ENCODE assay signal across 9 mouse cellular contexts in genomic region chr7:132767999-132768370, GRCm38 (mm10). TPM values are rescaled to one million over a fixed set of nuclear protein-coding genes. Genes with fewer than 3 reads are reported as not detected.
DNase-seq lines count a peak whose midpoint lies in the region; ATAC-seq lines count a peak whose summit lies in the region.
"Had no signal": no experiment of that assay in that cellular context is flagged by ENCODE, and none has a peak within 500 bp of the region (broad histone marks: within the 10 kb centered on the region; RNA-seq: fewer than 3 reads in every experiment).

No protein-coding gene starts in this region.

- H3K4me2 ChIP-seq in forebrain, embryonic 15.5 days (replicated peaks) = no peak overlapping the region
- no peak overlapping the region for H3K4me2 ChIP-seq in midbrain, embryonic 15.5 days

- no peak overlapping the region for H3K9ac ChIP-seq in forebrain, embryonic 15.5 days (replicated peaks)
- H3K9ac ChIP-seq in midbrain, embryonic 15.5 days = no peak overlapping the region

- H3K4me1 ChIP-seq in erythroblast, embryonic 14.5 days (ENCODE audit: control insufficient read depth) = peaks cover 99% of the 10 kb centered on the region
- H3K4me1 ChIP-seq in forebrain, embryonic 15.5 days = peaks cover 44% of the 10 kb centered on the region
- H3K4me1 ChIP-seq in midbrain, embryonic 15.5 days = peaks cover 26% of the 10 kb centered on the region

- peak overlapping the region; percentile 60 for H3K4me3 ChIP-seq in erythroblast, embryonic 14.5 days (replicated peaks)
- H3K4me3 ChIP-seq in forebrain, embryonic 15.5 days = no peak overlapping the region
- no peak overlapping the region for H3K4me3 ChIP-seq in midbrain, embryonic 15.5 days

- intact Hi-C loops in gastrocnemius, postnatal 14 days (cut with DNase I; ENCODE audit: low total_unique reads) = no loop called here

- peaks cover 100% of the 10 kb centered on the region for H3K36me3 ChIP-seq in erythroblast, embryonic 14.5 days (ENCODE audit: control insufficient read depth)
- peaks cover 3% of the 10 kb centered on the region for H3K36me3 ChIP-seq in forebrain, embryonic 15.5 days
- no peaks in the 10 kb centered on the region for H3K36me3 ChIP-seq in midbrain, embryonic 15.5 days (replicated peaks)

- H3K9me3 ChIP-seq in erythroblast, embryonic 14.5 days (ENCODE audit: control insufficient read depth, low read length) = no peaks in the 10 kb centered on the region
- no peaks in the 10 kb centered on the region for H3K9me3 ChIP-seq in forebrain, embryonic 15.5 days
- H3K9me3 ChIP-seq in midbrain, embryonic 15.5 days = no peaks in the 10 kb centered on the region

- ATAC-seq in erythroblast, adult 5-6 weeks (replicated peaks; ENCODE audit: low FRiP score, poor library complexity, severe bottlenecking) = no peak
- ATAC-seq in forebrain, embryonic 15.5 days (replicated peaks) = peak; percentile 57
- no peak for ATAC-seq in midbrain, embryonic 15.5 days (replicated peaks)

- WGBS in forebrain, embryonic 15.5 days = 43% methylated on average over 4 of the region's 4 CpGs
- WGBS in midbrain, embryonic 15.5 days = 80% methylated on average over 4 of the region's 4 CpGs

- H3K27me3 ChIP-seq in erythroblast, embryonic 14.5 days (ENCODE audit: control insufficient read depth) = no peaks in the 10 kb centered on the region
- no peaks in the 10 kb centered on the region for H3K27me3 ChIP-seq in forebrain, embryonic 15.5 days
- H3K27me3 ChIP-seq in midbrain, embryonic 15.5 days (replicated peaks) = no peaks in the 10 kb centered on the region

- peak overlapping the region; percentile 93 for H3K27ac ChIP-seq in forebrain, embryonic 15.5 days (replicated peaks)
- peak overlapping the region; percentile 67 for H3K27ac ChIP-seq in midbrain, embryonic 15.5 days

- DNase-seq in right cerebral cortex, adult 18-20 months = peak; percentile 59
- no peak for DNase-seq in right cerebral cortex, postnatal 25 days
- DNase-seq in gastrocnemius, postnatal 14 days = no peak
- no peak for DNase-seq in heart, adult 9 months (ENCODE audit: low spot score in 2 of 2)
- DNase-seq: kidney, adult 11 months had no signal

RNA-seq across cellular contexts. Expression of gene Fam53b, which starts 45.7 kb away (rescaled TPM):
- 21.4 and 23.3 TPM in 2 replicates for polyA plus RNA-seq in erythroblast, embryonic 14.5 days (2012)
- 119 and 143 TPM in 2 replicates for total RNA-seq in erythroblast, adult 5-6 weeks (2015; ENCODE audit: low replicate concordance)
- total RNA-seq in erythroblast, adult 5-6 weeks (2017; ENCODE audit: low replicate concordance) = 126 and 169 TPM in 2 replicates
- polyA plus RNA-seq in forebrain, embryonic 15.5 days (2015; fragmentation: Nextera tagmentation; extraction: Ambion mirVana) = 27.8 and 34.8 TPM in 2 replicates
- polyA plus RNA-seq in midbrain, embryonic 15.5 days (2015; fragmentation: Nextera tagmentation; extraction: Ambion mirVana) = 15.4 and 15.7 TPM in 2 replicates
- total RNA-seq in gastrocnemius, postnatal 14 days (2021) = 10 to 100 TPM; 19.5 to 24.1 TPM
